ENCODE assay signal across 9 mouse cellular contexts in genomic region chr1:177445461-177446130, GRCm38 (mm10). TPM values are rescaled to one million over a fixed set of nuclear protein-coding genes. Genes with fewer than 3 reads are reported as not detected.
DNase-seq lines count a peak whose midpoint lies in the region; ATAC-seq lines count a peak whose summit lies in the region.
"Had no signal": no experiment of that assay in that cellular context is flagged by ENCODE, and none has a peak within 500 bp of the region (broad histone marks: within the 10 kb centered on the region; RNA-seq: fewer than 3 reads in every experiment).

No protein-coding gene starts in this region.

- no peaks in the 10 kb centered on the region for H3K9me3 ChIP-seq in intestine, embryonic 14.5 days (ENCODE audit: control insufficient read depth, low read length)
- no peaks in the 10 kb centered on the region for H3K9me3 ChIP-seq in intestine, embryonic 15.5 days
- H3K9me3 ChIP-seq in hindbrain, embryonic 13.5 days = no peaks in the 10 kb centered on the region
- H3K9me3 ChIP-seq in neural tube, embryonic 15.5 days (replicated peaks) = no peaks in the 10 kb centered on the region

- 48% methylated on average over 7 of the region's 7 CpGs for WGBS in intestine, embryonic 14.5 days
- WGBS in intestine, embryonic 15.5 days = 60% methylated on average over 7 of the region's 7 CpGs
- WGBS in hindbrain, embryonic 13.5 days = 14% methylated on average over 7 of the region's 7 CpGs
- WGBS in neural tube, embryonic 15.5 days = 26% methylated on average over 7 of the region's 7 CpGs

- peaks cover 13% of the 10 kb centered on the region for H3K4me1 ChIP-seq in intestine, embryonic 14.5 days (replicated peaks; ENCODE audit: control insufficient read depth, insufficient read depth, low read length)
- peaks cover 12% of the 10 kb centered on the region for H3K4me1 ChIP-seq in intestine, embryonic 15.5 days (replicated peaks)
- H3K4me1 ChIP-seq in hindbrain, embryonic 13.5 days (replicated peaks) = peaks cover 61% of the 10 kb centered on the region
- peaks cover 52% of the 10 kb centered on the region for H3K4me1 ChIP-seq in neural tube, embryonic 15.5 days

- H3K4me2 ChIP-seq in intestine, embryonic 14.5 days (ENCODE audit: low read length) = no peak overlapping the region
- H3K4me2 ChIP-seq in intestine, embryonic 15.5 days (replicated peaks) = no peak overlapping the region
- H3K4me2 ChIP-seq in hindbrain, embryonic 13.5 days = peak overlapping the region; percentile 88
- peak overlapping the region; percentile 91 for H3K4me2 ChIP-seq in neural tube, embryonic 15.5 days

- no peak for DNase-seq in intestine, embryonic 14.5 days (ENCODE audit: low spot score)
- peak; percentile 39 for DNase-seq in embryo, embryonic 11 days
- no peak for DNase-seq in left cerebral cortex, adult 18-20 months (ENCODE audit: low spot score in 2 of 2)
- DNase-seq in kidney, postnatal 4 days = no peak
- DNase-seq in thymus, postnatal 14 days = no peak
- DNase-seq: gastrocnemius, postnatal 14 days had no signal

- H3K9ac ChIP-seq in intestine, embryonic 14.5 days (ENCODE audit: low read length) = no peak overlapping the region
- no peak overlapping the region for H3K9ac ChIP-seq in intestine, embryonic 15.5 days
- H3K9ac ChIP-seq in hindbrain, embryonic 13.5 days = peak overlapping the region; percentile 73
- no peak overlapping the region for H3K9ac ChIP-seq in neural tube, embryonic 15.5 days (replicated peaks)

- no peak overlapping the region for H3K27ac ChIP-seq in intestine, embryonic 14.5 days (ENCODE audit: low read depth)
- no peak overlapping the region for H3K27ac ChIP-seq in intestine, embryonic 15.5 days
- peak overlapping the region; percentile 79 for H3K27ac ChIP-seq in hindbrain, embryonic 13.5 days
- H3K27ac ChIP-seq in neural tube, embryonic 15.5 days (replicated peaks) = no peak overlapping the region

- 0 out of 2 replicates have a peak overlapping the region, but pooled peaks have one; percentile 4 for H3K4me3 ChIP-seq in intestine, embryonic 14.5 days (ENCODE audit: low read depth, low read length)
- H3K4me3 ChIP-seq in intestine, embryonic 15.5 days (replicated peaks) = no peak overlapping the region
- H3K4me3 ChIP-seq in hindbrain, embryonic 13.5 days = peak overlapping the region; percentile 76
- H3K4me3 ChIP-seq in neural tube, embryonic 15.5 days (replicated peaks) = peak overlapping the region; percentile 12

- peaks cover 22% of the 10 kb centered on the region for H3K36me3 ChIP-seq in intestine, embryonic 14.5 days (ENCODE audit: control insufficient read depth, insufficient read depth, low read length)
- H3K36me3 ChIP-seq in intestine, embryonic 15.5 days = peaks cover 9% of the 10 kb centered on the region; the same call in 1 of the 2 replicates
- peaks cover 11% of the 10 kb centered on the region for H3K36me3 ChIP-seq in hindbrain, embryonic 13.5 days
- H3K36me3 ChIP-seq in neural tube, embryonic 15.5 days = no peaks in the 10 kb centered on the region

- no peaks in the 10 kb centered on the region for H3K27me3 ChIP-seq in intestine, embryonic 14.5 days (replicated peaks; ENCODE audit: control insufficient read depth, insufficient read depth, low read length)
- H3K27me3 ChIP-seq in intestine, embryonic 15.5 days (replicated peaks) = no peaks in the 10 kb centered on the region
- no peaks in the 10 kb centered on the region for H3K27me3 ChIP-seq in hindbrain, embryonic 13.5 days
- H3K27me3 ChIP-seq in neural tube, embryonic 15.5 days (replicated peaks) = no peaks in the 10 kb centered on the region

- no peak for ATAC-seq in intestine, embryonic 14.5 days (replicated peaks; ENCODE audit: low FRiP score, low TSS enrichment, low read depth)
- no peak for ATAC-seq in intestine, embryonic 15.5 days
- no peak for ATAC-seq in hindbrain, embryonic 13.5 days (ENCODE audit: low FRiP score)
- no peak for ATAC-seq in neural tube, embryonic 15.5 days (ENCODE audit: low FRiP score)

RNA-seq across cellular contexts. Expression of gene Zbtb18, which starts 3.4 kb away (rescaled TPM):
- polyA plus RNA-seq in intestine, embryonic 14.5 days (2014; fragmentation: Nextera tagmentation; extraction: Ambion mirVana) = 2.9 and 4.7 TPM in 2 replicates
- polyA plus RNA-seq in intestine, embryonic 15.5 days (2015; fragmentation: Nextera tagmentation; extraction: Ambion mirVana) = 2.0 and 2.2 TPM in 2 replicates
- polyA plus RNA-seq in hindbrain, embryonic 13.5 days (2015; fragmentation: Nextera tagmentation; extraction: Ambion mirVana) = 11.5 and 14.2 TPM in 2 replicates
- 3.8 and 4.3 TPM in 2 replicates for polyA plus RNA-seq in neural tube, embryonic 15.5 days (2015; fragmentation: Nextera tagmentation; extraction: Ambion mirVana)
- 100 to 1,000 TPM; 341 to 359 TPM for total RNA-seq in left cerebral cortex, adult 18-20 months (2021)

Comparison
In these comparisons a context has a peak if more than half of its experiments do, and no peak if none do; other contexts are left out.
1. H3K4me2 ChIP-seq: peak in hindbrain, embryonic 13.5 days (single experiment) and neural tube, embryonic 15.5 days (single experiment); none in intestine, embryonic 14.5 days (single experiment) and intestine, embryonic 15.5 days (single experiment).